Mouse (Mus musculus): ENCODE data around the gene Mfn1.

- no peak for TF ChIP-seq POLR2AphosphoS5 (IDR thresholded peaks at IDR 0.05; ENCODE audit: insufficient replicate concordance, low read depth, low read length)
- TF ChIP-seq GATA1 (IDR thresholded peaks at IDR 0.05; ENCODE audit: borderline replicate concordance, low read length): no peak
- no peak for TF ChIP-seq CTCF (IDR thresholded peaks at IDR 0.05; ENCODE audit: low read depth, low read length)
- no peak for TF ChIP-seq TAL1 (conservative IDR thresholded peaks at IDR 0.05; ENCODE audit: low read depth, low read length)
- TF ChIP-seq GATA2 (IDR thresholded peaks at IDR 0.05; ENCODE audit: borderline replicate concordance, low read depth, low read length): no peak
Observed at GRCm38 (mm10) chr3:32495856-32496710, 33.2 kb upstream of the Mfn1 start.
